Mouse (Mus musculus): ENCODE measurements around the gene Cpt2. TPM values are rescaled to one million over a fixed set of nuclear protein-coding genes. Genes with fewer than 3 reads are reported as not detected.

Cpt2 gene
- 8.1 and 9.7 TPM in 2 replicates for polyA plus RNA-seq (2012; rRNA removed)

GRCm38 (mm10) chr4:107923145-107923802 is at the start of gene Cpt2:
Cpt2 (minus strand) TSS chr4:107923610.

GRCm38 (mm10) chr4:107967966-107968682 is 44.7 kb upstream of the Cpt2 start, which contains the start of gene Slc1a7:
Slc1a7 (plus strand) TSS chr4:107968332.

GRCm38 (mm10) chr4:107889731-107890432 is 33.5 kb downstream of the Cpt2 start, which contains the start of gene 0610037L13Rik:
0610037L13Rik (plus strand) TSS chr4:107889813.

GRCm38 (mm10) chr4:107879254-107880050 is 44.0 kb downstream of the Cpt2 start, which contains the start of gene Magoh:
Magoh (plus strand) TSS chr4:107879755.

Other genes with a start within 250 kb of the Cpt2 start
- 18.4 and 21.7 TPM in 2 replicates for gene Dmrtb1, start 239.4 kb downstream of the Cpt2 start, polyA plus RNA-seq (2012; rRNA removed)
- 117 and 125 TPM in 2 replicates for gene Lrp8, start 121.3 kb downstream of the Cpt2 start, polyA plus RNA-seq (2012; rRNA removed)
- gene Magoh, start 43.9 kb downstream of the Cpt2 start, polyA plus RNA-seq (2012; rRNA removed) = 117 and 131 TPM in 2 replicates
- gene 0610037L13Rik, start 33.8 kb downstream of the Cpt2 start, polyA plus RNA-seq (2012; rRNA removed) = 130 and 144 TPM in 2 replicates
- gene Slc1a7, start 44.7 kb upstream of the Cpt2 start, polyA plus RNA-seq (2012; rRNA removed) = 0.03 and 0.05 TPM in 2 replicates
- gene Podn, start 172.8 kb upstream of the Cpt2 start, polyA plus RNA-seq (2012; rRNA removed) = 5.7 and 6.2 TPM in 2 replicates
- 136 and 151 TPM in 2 replicates for gene Scp2, start 221.4 kb upstream of the Cpt2 start, polyA plus RNA-seq (2012; rRNA removed)
- 39.1 and 39.8 TPM in 2 replicates for gene Echdc2, start 241.8 kb upstream of the Cpt2 start, polyA plus RNA-seq (2012; rRNA removed)